Mouse (Mus musculus): ENCODE measurements around the gene Prkn.

The Prkn gene

DNA sequence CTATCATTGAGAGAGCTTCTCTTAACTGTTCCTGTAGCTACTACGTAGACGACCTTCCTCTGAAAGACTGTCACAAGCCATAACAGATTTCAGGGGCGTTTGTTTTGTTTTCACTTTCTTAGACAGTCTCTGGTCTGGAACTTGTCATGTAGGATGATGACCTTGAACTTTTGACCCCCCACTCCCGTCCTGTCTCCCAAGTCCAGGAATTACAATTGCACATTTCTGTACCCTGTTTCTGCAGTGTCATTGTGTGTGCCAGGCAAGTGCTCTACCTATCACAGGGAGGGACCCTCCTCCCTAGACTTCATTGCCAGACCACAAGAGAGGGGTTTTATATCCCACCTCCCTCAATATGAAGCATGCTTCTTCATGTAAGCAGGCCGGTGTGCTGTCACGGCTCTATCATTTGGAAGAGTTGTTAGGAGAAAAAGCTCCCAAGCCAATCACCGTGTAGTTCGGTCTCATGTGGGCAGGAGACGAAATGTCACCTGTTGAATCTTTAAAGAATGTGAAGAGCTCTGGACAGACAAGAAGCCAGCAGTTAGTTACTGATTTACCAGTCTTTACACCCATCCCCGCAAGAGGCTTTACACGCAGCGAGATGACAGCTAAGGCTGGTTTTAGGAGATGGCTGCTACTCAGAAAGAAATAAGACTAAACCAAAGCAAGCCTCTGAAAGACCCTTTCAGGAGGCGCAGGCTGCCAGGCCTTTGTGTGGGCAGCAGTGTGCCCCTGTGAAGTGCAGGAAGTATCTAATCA, 1027.3 kb downstream of the Prkn start:
- DNase-seq: no peak

DNA sequence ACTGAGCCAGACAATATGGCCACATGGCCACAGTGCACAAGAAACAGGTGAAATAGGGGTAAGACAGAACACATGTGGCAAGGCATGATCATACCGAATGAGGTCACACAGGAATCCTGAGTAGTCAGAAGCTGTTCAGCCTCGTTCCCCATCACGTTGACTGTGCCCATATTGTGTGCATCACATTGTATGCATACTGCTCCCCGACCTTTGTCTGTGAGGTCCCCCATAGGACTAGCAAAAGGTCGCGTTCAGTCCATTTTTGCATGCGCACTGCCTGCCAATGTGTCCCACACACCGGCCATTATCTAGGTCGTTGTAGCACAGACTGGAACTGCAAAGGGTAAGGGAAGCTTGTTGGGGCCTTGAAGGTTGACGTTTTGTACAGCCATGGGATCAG, 1030.4 kb downstream of the Prkn start:
- no peak for DNase-seq

DNA sequence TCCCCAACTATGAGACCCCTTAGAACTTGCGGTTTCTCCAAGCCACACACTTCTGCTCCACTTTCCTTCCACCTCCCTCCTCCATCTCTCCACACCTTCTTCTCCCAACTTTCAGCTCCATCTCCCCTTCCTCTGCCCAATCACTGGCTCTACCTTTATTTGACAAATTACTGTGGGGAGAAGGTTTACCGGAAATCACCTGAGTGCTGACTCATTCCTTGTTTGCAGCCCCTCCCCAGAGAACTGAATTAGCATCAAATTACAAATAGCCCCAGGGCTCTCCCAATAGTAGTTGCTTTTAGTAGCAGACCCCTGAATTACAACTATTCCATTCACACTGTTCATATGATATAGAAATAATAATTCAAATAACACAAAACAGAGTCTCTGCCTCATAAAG, 1036.1 kb downstream of the Prkn start:
- DNase-seq: no peak

DNA sequence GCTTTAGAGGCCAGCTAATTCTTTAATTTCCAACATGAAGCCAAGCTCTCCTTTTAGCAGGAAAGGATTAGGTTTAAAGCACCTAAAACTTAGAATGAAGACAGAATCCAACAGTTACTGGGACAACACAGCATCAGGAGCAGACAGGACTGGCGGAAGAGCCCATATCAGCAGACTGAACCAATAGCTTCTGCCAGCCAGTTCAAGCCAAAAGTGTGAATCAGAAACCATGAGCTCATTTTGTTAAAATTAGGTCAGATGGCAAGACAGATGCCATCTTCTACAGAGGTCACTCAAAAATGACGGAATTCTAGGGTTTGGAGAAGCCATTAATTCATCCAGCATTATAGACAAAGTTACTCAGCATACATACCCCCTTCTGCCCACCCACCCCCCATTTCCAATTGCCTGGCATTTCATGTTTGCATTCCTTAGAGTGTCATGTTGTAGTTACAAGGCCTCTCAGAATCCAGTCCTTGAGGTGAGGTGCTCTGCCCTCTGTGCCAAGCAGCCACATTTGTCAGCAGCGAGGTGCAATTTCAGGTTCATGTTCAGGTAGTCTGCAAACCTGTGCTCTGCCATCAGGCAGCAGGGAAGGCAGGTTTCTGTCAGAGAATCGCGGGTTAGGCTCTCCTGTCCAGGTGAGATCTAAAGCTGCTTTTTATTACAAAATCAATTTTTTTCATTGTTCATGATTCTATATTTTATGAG, 1041.1 kb downstream of the Prkn start:
- no peak for DNase-seq

DNA sequence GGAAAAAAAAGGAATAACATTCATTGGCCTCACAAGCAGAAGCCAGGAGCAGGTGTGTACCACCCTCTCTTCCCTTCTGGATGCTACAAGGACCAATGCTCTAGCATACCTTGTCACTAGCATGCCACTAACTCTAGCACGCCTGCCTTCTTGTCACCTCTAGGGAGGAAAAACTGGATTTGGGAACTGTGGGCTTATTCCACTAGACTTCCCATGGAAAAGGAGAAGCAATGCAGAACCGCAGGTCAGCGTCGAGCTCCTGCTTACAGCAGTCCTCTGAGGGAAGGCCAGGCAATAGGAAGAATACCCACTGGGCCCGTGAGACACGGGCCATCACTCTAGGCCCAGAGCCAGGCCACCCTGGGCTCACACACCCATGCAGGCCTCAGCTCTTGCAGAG, 1045.4 kb downstream of the Prkn start:
- no peak for DNase-seq

DNA sequence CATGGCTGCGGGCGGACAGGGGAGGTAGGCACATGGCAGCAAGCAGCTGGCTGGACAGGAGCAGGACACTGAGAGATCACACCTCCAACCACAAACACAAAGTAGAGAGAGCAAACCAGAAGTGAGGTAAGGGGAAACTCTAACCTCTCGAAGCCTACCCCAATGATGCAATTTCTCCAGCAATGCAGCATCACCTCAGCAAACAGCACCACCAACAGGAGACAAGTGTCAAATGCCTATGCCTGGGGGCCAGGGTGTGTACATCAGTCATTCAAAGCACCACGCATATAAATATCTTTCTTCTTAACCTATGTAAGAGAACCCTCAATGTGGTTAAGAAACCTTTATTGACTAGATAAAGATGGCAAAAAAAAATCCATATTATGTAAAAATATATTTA, 1046.8 kb downstream of the Prkn start:
- DNase-seq: no peak

DNA sequence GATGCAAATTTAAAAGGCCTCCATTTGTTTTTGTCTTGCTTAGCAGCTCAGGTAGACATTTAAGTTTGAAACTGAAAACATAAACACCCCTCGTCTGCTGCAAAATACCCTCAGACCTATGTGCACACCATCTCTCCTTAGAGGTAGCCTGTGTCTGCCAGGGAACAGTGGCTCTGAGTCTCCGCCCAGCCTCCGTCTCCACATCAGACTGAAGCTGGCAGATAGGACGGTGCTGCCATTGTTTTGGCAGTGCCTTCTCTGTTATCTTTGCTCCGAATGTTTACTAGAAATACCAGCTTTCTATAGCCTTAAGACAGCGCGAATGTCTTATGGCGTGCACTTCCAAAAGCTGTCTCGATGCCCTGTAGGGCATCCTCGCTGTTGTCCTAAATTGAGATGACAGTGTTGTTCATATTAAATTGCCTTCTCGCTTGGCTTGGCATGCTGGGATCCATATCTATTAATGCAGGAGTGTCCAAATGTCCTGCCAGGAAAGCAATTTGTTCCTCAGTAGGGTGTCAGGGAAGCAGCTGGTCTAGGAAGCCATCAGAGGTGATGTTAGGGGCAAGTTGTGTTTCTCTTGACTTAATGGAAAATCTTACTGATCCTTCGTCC, 1047.5 kb downstream of the Prkn start:
- DNase-seq: no peak

DNA sequence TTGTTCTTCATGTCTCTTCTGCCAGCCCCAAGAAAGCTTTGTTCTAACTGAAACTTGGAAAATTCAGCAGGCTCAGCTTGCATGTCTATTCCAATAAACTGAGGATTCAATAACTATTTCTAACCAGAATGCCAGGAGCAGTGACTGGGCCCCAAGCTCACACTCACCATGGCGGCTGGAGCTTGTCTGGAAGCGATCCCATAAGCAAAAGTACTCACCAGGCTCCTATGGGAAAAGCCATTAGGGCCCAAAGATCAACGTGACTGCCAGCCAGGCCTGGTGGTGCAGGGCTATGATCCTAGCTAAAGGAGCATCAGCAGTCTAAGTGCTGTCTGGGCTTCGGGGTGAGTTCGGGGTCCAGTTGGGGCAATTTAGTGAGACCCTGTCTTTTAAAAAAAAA, 1048.6 kb downstream of the Prkn start:
- DNase-seq: no peak

DNA sequence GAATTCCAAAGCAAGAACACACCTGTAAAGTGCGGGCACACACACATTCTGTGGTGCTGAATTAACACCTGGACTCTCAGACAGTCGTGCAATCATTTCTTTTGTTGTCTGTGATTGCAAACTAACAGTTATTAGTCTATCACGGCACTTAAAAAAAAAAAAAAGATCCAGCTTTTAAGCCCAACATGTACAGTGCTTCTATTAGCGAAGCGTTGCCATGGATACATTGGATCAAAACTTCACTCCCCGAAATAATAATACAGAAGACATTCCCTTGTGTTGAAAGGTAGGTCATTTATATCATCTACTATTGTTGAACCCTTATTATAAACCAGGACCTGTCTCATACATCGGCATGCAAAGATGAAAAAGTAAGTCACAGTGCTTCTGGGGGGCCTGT, 1060.1 kb downstream of the Prkn start:
- DNase-seq: no peak

DNA sequence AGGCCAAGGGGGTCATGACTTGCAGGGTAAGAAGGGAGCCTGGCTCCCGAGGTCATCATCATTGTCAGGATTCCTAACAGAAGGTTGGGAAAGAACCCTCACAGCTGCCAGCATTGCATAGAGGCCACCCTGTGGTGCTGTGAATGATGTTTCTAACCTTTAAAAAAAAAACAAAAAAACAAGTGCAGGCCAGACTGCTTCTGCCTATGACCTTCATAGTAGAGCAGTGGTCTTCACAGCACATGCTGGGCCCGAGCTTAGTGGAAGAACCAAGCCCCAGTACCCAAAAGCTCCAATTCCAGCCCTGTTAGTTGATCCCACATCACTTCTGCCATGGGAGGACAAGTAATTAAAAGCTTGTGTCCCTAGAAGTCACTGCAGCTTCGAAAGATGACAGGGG, 1061.5 kb downstream of the Prkn start:
- DNase-seq: no peak

DNA sequence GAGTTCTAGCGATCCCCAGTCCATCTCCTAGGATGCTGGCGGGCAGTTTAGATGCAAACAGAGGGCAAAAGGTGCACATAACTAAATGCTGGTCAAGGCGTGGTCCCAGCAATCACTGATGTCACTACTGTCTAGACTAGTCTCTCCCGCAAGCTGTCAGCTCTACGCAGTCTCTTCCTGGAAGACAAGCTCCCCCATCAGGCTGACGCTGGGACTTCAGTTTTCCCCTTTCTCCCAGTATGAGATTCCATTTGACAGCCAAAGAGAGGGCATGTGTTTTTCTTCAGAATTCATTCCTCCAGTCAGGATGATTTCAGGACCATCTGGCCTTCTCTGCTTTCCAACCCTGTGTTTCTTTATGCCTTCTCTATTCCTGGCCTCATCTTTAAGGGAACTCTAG, 1062.8 kb downstream of the Prkn start:
- no peak for DNase-seq

DNA sequence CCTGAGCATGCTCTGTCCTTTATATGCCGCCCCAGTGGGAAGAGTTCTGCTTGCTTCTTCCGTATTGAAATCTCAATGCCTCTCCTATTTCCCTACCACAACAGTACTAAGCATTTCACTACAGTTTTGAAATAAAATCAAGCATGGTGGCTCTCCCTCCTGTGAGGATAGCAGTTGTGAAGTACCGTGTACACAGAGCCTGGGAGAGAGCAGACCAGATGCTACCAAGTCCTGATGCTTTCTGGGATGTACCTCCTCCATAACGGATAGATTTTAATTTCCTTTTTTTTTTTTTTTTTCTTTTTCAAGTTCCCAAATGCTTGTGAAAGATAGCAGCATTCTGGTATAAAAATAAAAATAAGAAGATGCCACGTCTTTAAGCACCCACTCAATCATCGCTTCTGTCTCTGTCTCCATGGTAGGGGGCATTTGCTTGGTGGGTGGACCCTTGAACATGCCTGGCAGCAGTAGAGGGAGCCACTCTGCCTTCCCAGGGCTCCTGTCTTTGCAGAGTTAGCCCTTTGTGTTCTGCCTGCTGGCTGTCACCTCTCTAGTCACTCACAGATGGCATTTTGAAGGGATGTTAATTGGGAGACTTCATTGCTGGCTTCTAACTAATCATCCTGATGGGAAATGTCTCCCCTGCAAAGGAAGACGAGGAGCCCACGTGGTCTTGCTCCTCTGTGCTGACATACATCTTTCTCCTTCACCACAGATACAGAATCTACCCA, 1070.6 kb downstream of the Prkn start:
- no peak for DNase-seq

DNA sequence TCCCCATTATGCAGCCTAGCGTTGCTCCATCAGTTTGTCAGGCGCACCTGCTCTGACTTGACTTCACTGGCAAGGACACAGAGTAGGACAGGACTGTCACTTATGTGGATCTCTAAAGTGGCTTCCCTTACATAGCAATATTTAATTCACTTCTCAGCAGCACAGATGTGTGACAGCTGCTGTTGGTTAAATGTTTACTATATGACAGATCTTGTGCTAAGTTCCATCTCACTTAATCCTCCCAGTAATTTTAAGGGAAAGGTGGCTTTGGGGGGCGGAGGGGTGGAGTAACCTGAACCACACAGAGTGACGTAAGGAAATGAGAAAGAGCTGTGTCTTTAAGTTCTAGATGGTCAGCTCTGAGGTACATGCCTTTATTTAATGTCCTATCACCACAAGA, 1072.0 kb downstream of the Prkn start:
- no peak for DNase-seq

DNA sequence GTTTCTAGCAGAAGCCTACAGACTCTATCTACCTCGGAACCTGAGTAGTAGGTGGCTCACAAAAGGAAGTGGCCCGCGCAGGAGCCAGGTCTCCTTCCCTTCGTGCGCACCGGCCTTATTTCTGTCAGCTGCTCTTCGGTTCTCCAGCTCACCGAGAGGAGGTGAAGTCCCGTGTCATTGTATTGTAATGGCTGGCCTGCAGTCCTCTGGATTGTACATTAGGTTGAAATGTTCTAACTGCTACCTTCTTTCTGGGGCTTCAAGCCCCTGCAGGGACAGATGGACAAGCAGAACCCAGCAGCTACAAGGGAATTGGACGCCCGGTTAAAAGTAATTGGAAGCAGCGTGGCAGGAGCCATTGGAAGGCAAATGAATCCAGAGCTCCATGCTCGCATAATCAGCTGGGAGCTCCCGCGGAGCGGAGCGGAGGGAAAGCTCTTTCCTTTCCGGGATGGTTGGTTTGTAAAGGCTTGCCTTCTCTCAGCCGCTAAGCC, 1072.7 kb downstream of the Prkn start:
- no peak for DNase-seq

DNA sequence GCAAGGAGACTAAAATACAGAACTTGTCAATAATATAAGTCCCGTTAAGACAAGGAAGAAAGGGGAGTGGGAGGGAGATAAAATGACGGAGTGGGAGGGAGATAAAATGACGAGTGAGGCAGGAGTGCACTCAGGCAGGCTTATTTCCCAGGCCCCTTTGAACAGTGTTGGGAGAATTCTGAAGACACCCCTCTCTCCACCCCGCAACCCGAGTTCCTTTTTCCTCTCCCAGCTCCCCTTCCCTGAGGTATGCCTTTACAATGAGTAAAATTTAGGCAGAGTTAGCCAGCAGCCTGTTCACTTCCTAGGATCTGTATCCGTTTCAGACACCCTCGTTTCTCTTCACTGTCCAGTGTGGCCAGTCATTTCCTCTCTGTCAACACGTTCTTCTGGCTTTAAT, 1073.4 kb downstream of the Prkn start:
- DNase-seq: no peak

DNA sequence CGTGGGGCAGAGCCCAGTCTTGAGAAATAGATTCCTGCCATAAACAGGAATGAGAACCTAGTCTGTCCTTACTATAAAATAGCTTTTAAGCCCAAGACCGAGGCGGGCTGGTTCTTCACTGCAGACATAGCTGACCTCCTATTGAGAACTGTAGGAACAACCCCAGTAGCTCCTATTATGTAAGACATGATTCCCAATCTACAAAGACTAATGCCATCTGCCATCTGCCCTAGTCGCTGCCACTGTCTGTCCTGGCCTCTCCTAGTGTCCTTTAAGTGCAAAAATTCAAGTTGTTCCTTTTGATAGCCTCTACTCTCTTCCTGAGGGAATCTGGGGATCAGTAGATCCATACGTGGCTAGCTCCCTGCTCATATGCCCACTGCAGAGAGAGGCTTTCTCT, 1074.3 kb downstream of the Prkn start:
- no peak for DNase-seq

DNA sequence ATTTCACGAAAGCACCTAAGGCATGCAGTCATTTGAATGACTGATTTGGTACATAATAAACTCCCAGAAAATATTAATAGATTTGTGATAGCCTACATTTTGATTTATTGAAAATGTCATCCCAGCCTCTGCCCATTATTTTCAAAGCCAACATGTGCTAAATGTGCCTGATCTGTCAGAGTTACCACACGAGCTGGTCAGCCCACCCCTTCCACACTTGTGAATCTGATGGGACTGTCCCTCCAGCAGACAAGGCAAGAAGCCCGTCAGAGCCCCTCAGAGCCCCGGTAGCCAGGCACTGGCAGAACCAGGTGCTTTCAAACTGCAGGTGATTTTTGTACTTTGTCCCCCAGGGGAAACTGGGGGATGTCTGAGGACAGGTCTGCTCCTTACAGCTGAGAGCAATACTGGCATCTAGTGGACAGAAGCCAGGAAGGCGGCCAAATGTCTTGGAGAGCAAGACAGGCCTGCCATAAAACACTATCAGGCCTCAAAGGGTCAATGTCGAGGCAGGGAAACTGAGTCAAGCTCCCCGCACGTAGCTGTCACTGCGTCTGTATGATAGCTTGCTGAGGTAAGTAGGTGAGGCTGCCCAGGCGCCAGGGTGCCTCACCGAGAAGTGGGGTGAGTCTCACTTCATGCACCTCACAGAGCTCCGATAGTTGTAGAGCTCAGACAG, 1078.1 kb downstream of the Prkn start:
- DNase-seq: no peak

DNA sequence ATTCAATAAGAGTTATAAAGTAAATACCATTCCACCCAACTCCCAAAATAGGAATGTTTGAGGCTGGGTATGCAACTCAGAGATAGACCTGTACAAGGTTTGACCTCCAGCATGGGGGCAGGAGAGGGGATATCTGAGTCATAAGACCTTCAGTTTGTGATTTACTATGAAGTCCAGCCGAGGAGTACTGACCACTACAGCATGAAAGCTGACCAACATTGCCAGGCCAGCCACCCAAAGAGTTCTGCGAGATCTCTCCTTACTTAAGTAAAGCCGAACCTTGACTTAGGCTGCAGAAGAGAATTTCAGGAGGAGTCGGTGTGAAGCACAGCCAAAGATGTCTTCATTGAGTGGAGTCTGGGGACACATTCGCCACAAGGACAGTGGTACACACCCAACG, 1079.4 kb downstream of the Prkn start:
- DNase-seq: no peak

DNA sequence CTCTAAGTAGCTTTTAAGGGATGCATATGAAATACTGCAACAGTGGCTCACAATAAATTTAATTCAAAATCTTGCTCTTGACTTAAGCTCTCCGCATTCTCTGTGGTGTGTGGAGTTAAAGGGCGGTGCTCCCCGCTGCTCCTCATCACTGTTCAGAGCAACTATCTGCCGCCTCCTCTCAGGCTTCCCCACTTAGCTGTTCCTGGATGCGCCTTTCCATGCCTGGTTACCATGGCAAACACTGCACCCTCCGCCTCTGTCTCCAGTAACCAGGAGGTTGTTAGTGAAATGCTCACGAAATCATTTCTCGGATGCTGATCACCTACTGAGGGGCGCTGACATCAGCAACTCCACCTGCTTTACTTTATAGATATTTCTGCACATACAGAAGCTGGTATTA, 1080.8 kb downstream of the Prkn start:
- peak; percentile 58 for DNase-seq

DNA sequence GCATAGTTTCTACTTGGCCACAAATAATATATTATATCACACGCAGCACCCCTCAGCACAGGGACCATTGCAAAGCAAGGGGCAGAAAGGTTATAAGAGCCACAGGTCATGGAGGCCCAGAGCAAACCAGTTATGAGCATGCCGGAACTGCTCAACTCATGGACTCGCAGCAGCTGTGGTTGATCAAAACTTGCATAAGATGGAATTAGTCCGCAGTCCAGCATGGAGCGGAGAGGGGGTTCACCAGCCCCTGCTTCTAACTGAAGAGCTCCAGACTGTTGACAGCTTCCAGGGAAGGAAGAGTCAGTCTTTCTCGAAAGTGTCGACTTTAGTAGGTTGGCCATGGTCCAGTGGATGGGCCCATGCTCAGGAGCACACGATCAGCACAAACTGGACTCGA, 1083.8 kb downstream of the Prkn start:
- no peak for DNase-seq

DNA sequence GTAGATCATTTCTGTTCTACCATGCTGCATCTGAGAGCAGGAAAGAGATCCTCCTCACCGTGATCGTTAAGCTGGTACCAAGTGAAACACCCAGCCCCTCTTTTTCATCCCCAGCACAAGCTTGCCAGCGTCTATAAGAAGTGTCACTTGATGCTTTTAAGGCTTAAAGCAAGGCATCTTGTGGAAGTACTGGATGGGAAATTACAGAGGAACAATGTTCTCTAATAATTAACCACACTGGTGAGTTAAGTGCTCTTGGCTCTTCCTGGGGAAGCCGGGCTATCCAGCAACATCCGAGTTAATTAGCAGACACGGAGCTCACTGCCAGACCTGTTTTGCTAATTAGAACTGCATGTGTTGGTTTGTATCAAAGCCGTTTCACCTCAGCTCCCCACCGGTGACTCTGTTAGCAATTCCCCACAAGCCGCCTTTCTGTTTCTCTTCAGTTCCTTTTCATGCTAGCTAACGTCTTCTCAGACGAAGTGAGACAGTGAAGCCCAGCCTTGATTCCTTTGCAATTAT, 1086.7 kb downstream of the Prkn start:
- no peak for DNase-seq

DNA sequence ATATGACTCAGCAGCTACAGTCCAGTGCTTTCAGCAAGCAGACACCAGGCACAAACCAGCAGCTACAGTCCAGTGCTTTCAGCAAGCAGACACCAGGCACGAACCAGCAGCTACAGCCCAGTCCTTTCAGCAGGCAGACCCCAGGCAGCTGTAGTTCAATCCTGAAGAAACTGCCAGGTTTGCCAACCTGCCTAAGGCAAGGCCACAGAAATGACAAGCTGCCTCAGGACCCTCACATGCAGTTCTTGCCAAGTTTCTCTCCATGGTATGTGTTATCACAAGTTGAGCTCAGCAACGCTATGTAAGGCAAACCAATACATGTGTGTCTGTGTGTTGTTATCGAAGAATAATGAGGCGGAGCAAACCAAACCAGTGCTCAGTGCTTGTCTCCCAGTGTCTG, 1091.5 kb downstream of the Prkn start:
- no peak for DNase-seq

DNA sequence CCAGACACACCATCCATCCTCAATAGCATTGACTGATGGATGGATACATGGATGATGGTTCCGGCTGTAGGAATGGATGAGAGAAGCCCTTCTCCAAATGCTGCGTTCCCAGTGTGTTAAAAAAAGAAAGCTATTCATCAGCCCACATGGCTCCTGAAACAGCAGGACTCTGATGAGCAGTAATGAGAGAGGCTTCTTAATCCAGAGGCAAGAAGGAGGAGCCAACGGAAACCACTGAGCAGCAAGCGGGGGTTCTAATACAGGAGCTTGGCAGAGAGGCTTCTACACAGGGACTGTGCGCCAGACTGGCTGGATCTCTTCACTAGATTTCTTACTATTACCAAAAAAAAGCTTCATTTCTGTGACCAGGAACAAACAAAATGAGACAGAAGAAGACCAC, 1093.6 kb downstream of the Prkn start:
- DNase-seq: no peak
